ENCODE assay signal across 26 mouse cellular contexts in genomic region chr2:112246193-112246592, GRCm38 (mm10). TPM values are rescaled to one million over a fixed set of nuclear protein-coding genes. Genes with fewer than 3 reads are reported as not detected.
A peak's percentile ranks its signal among the peaks of the same experiment; 100 is the strongest.
DNase-seq lines count a peak whose midpoint lies in the region; ATAC-seq and TF ChIP-seq lines count a peak whose summit lies in the region.
"Had no signal": no experiment of that assay in that cellular context is flagged by ENCODE, and none has a peak within 500 bp of the region (broad histone marks: within the 10 kb centered on the region; RNA-seq: fewer than 3 reads in every experiment).

No protein-coding gene starts in this region.

- no peak overlapping the region for H3K4me2 ChIP-seq in kidney, embryonic 15.5 days
- H3K4me2 ChIP-seq in kidney, embryonic 14.5 days (replicated peaks; ENCODE audit: low read depth, low read length): no peak overlapping the region
- H3K4me2 ChIP-seq in lung, postnatal 0 days (replicated peaks; ENCODE audit: low read depth, low read length): no peak overlapping the region
- no peak overlapping the region for H3K4me2 ChIP-seq in intestine, embryonic 16.5 days (ENCODE audit: low read depth, low read length)
- H3K4me2 ChIP-seq in stomach, postnatal 0 days (replicated peaks; ENCODE audit: low read depth): no peak overlapping the region
- H3K4me2 ChIP-seq: embryonic facial prominence, embryonic 12.5 days; heart, embryonic 15.5 days; limb, embryonic 12.5 days; liver, embryonic 12.5 days; neural tube, embryonic 12.5 days had no signal

- DNase-seq in lung, postnatal 0 days (ENCODE audit: low spot score): no peak
- no peak for DNase-seq in lung, postnatal 4 days
- DNase-seq in stomach, postnatal 0 days (ENCODE audit: low spot score): peak; percentile 70
- DNase-seq in right cerebral cortex, postnatal 36 days (ENCODE audit: low spot score in 2 of 2): no peak
- DNase-seq: adrenal gland, postnatal 14 days; cerebellum, adult 2 months; cerebellum, postnatal 25 days; gastrocnemius, postnatal 25 days; heart, postnatal 4 days; kidney, adult 2 months; kidney, postnatal 25 days; lung, adult 18-20 months; midbrain, embryonic 14.5 days; right cerebral cortex, adult 18-20 months; thymus, postnatal 14 days had no signal

- H3K4me1 ChIP-seq in kidney, embryonic 15.5 days: peaks cover 16% of the 10 kb centered on the region; the same call in 1 of the 2 replicates
- H3K4me1 ChIP-seq in kidney, embryonic 14.5 days (ENCODE audit: control insufficient read depth, insufficient read depth, low read length): 0 out of 2 replicates have a peak, but pooled peaks cover 9% of the 10 kb centered on the region
- H3K4me1 ChIP-seq in lung, postnatal 0 days (ENCODE audit: insufficient read depth, low read depth, low read length): no peaks in the 10 kb centered on the region
- H3K4me1 ChIP-seq in intestine, embryonic 16.5 days (ENCODE audit: control insufficient read depth, insufficient read depth, low read length): peaks cover 6% of the 10 kb centered on the region; the same call in 1 of the 2 replicates
- H3K4me1 ChIP-seq in stomach, postnatal 0 days (replicated peaks; ENCODE audit: control insufficient read depth, insufficient read depth): no peaks in the 10 kb centered on the region
- H3K4me1 ChIP-seq: embryonic facial prominence, embryonic 12.5 days; heart, embryonic 15.5 days; liver, embryonic 12.5 days had no signal

- ATAC-seq in kidney, embryonic 15.5 days (replicated peaks; ENCODE audit: low FRiP score): peak; percentile 13; the same call in 1 of the 2 replicates
- no peak for ATAC-seq in kidney, embryonic 14.5 days (ENCODE audit: low FRiP score, low TSS enrichment)
- peak; percentile 35; the same call in 1 of the 2 replicates for ATAC-seq in lung, postnatal 0 days
- 0 out of 2 replicates have a peak, but pooled peaks have one; percentile 6 for ATAC-seq in intestine, embryonic 16.5 days
- peak; percentile 56; the same call in 1 of the 2 replicates for ATAC-seq in stomach, postnatal 0 days (ENCODE audit: low FRiP score, low TSS enrichment)
- ATAC-seq: hindbrain, embryonic 16.5 days; liver, embryonic 12.5 days had no signal

- H3K36me3 ChIP-seq in kidney, embryonic 15.5 days: peaks cover 23% of the 10 kb centered on the region
- peaks cover 6% of the 10 kb centered on the region; the same call in 1 of the 2 replicates for H3K36me3 ChIP-seq in kidney, embryonic 14.5 days (ENCODE audit: control insufficient read depth, insufficient read depth, low read length)
- no peaks in the 10 kb centered on the region for H3K36me3 ChIP-seq in lung, postnatal 0 days (ENCODE audit: insufficient read depth, low read length)
- no peaks in the 10 kb centered on the region for H3K36me3 ChIP-seq in intestine, embryonic 16.5 days (ENCODE audit: control insufficient read depth, insufficient read depth, low read length)
- peaks cover 4% of the 10 kb centered on the region; the same call in 1 of the 2 replicates for H3K36me3 ChIP-seq in stomach, postnatal 0 days (ENCODE audit: control insufficient read depth, insufficient read depth, low read length)
- H3K36me3 ChIP-seq: heart, embryonic 15.5 days had no signal

- no peaks in the 10 kb centered on the region for H3K9me3 ChIP-seq in kidney, embryonic 15.5 days (replicated peaks)
- no peaks in the 10 kb centered on the region for H3K9me3 ChIP-seq in kidney, embryonic 14.5 days (ENCODE audit: control insufficient read depth, low read length)
- no peaks in the 10 kb centered on the region for H3K9me3 ChIP-seq in lung, postnatal 0 days (ENCODE audit: low read length)
- no peaks in the 10 kb centered on the region for H3K9me3 ChIP-seq in intestine, embryonic 16.5 days (ENCODE audit: control insufficient read depth, low read length)
- H3K9me3 ChIP-seq in stomach, postnatal 0 days (ENCODE audit: control insufficient read depth, low read length): no peaks in the 10 kb centered on the region
- H3K9me3 ChIP-seq: embryonic facial prominence, embryonic 12.5 days; heart, embryonic 15.5 days; limb, embryonic 12.5 days; liver, embryonic 12.5 days; neural tube, embryonic 12.5 days had no signal

- WGBS in kidney, embryonic 15.5 days: 84% methylated on average over 6 of the region's 6 CpGs
- WGBS in kidney, embryonic 14.5 days: 88% methylated on average over 6 of the region's 6 CpGs
- WGBS in lung, postnatal 0 days: 75% methylated on average over 6 of the region's 6 CpGs
- WGBS in intestine, embryonic 16.5 days: 80% methylated on average over 6 of the region's 6 CpGs
- 50% methylated on average over 6 of the region's 6 CpGs for WGBS in stomach, postnatal 0 days

- no peak for TF ChIP-seq EP300 in lung, postnatal 0 days (IDR thresholded peaks at IDR 0.05)
- TF ChIP-seq EP300 in stomach, postnatal 0 days (optimal IDR thresholded peaks at IDR 0.05): no peak

- H3K27ac ChIP-seq in kidney, embryonic 15.5 days: no peak overlapping the region
- no peak overlapping the region for H3K27ac ChIP-seq in kidney, embryonic 14.5 days (ENCODE audit: low read depth, low read length)
- H3K27ac ChIP-seq in lung, postnatal 0 days (ENCODE audit: low read length): no peak overlapping the region
- no peak overlapping the region for H3K27ac ChIP-seq in intestine, embryonic 16.5 days (ENCODE audit: low read length)
- H3K27ac ChIP-seq in stomach, postnatal 0 days (replicated peaks): peak overlapping the region; percentile 67; the same call in 1 of the 2 replicates
- H3K27ac ChIP-seq: embryonic facial prominence, embryonic 12.5 days; heart, embryonic 15.5 days; layer of hippocampus, adult 2 months; limb, embryonic 12.5 days; liver, embryonic 12.5 days; neural tube, embryonic 12.5 days had no signal

- H3K9ac ChIP-seq in kidney, embryonic 15.5 days: no peak overlapping the region
- no peak overlapping the region for H3K9ac ChIP-seq in kidney, embryonic 14.5 days (ENCODE audit: low read depth, low read length)
- H3K9ac ChIP-seq in lung, postnatal 0 days (replicated peaks; ENCODE audit: low read depth): no peak overlapping the region
- no peak overlapping the region for H3K9ac ChIP-seq in intestine, embryonic 16.5 days (ENCODE audit: low read depth, low read length)
- no peak overlapping the region for H3K9ac ChIP-seq in stomach, postnatal 0 days (ENCODE audit: low read length)
- H3K9ac ChIP-seq: embryonic facial prominence, embryonic 12.5 days; heart, embryonic 15.5 days; limb, embryonic 12.5 days; liver, embryonic 12.5 days; neural tube, embryonic 12.5 days had no signal

- H3K4me3 ChIP-seq in kidney, embryonic 15.5 days (replicated peaks): no peak overlapping the region
- no peak overlapping the region for H3K4me3 ChIP-seq in kidney, embryonic 14.5 days (ENCODE audit: low read length)
- no peak overlapping the region for H3K4me3 ChIP-seq in lung, postnatal 0 days (ENCODE audit: low read depth, low read length)
- H3K4me3 ChIP-seq in intestine, embryonic 16.5 days (ENCODE audit: low read length): no peak overlapping the region
- H3K4me3 ChIP-seq in stomach, postnatal 0 days (ENCODE audit: low read depth, low read length): no peak overlapping the region
- H3K4me3 ChIP-seq: embryonic facial prominence, embryonic 12.5 days; heart, embryonic 15.5 days; layer of hippocampus, adult 2 months; limb, embryonic 12.5 days; liver, embryonic 12.5 days; neural tube, embryonic 12.5 days had no signal

- no peak for TF ChIP-seq CTCF in lung, postnatal 0 days (IDR thresholded peaks at IDR 0.05)
- no peak for TF ChIP-seq CTCF in stomach, postnatal 0 days (IDR thresholded peaks at IDR 0.05; ENCODE audit: low read depth)

- H3K27me3 ChIP-seq in kidney, embryonic 15.5 days: no peaks in the 10 kb centered on the region
- H3K27me3 ChIP-seq in kidney, embryonic 14.5 days (ENCODE audit: control insufficient read depth, insufficient read depth, low read length): no peaks in the 10 kb centered on the region
- H3K27me3 ChIP-seq in lung, postnatal 0 days (replicated peaks; ENCODE audit: insufficient read depth, low read length): no peaks in the 10 kb centered on the region
- no peaks in the 10 kb centered on the region for H3K27me3 ChIP-seq in intestine, embryonic 16.5 days (replicated peaks; ENCODE audit: control insufficient read depth, insufficient read depth, low read length)
- H3K27me3 ChIP-seq in stomach, postnatal 0 days (ENCODE audit: control insufficient read depth, insufficient read depth, low read length): no peaks in the 10 kb centered on the region
- H3K27me3 ChIP-seq: embryonic facial prominence, embryonic 12.5 days; heart, embryonic 15.5 days; limb, embryonic 12.5 days; liver, embryonic 12.5 days; neural tube, embryonic 12.5 days had no signal

RNA-seq across cellular contexts. Expression of gene Lpcat4, which starts 6.9 kb away (rescaled TPM):
- 23.1 and 25.7 TPM in 2 replicates for polyA plus RNA-seq in kidney, embryonic 15.5 days (2015; fragmentation: Nextera tagmentation; extraction: Ambion mirVana)
- polyA plus RNA-seq in kidney, embryonic 14.5 days (2014; fragmentation: Nextera tagmentation; extraction: Ambion mirVana): 17.1 and 24.3 TPM in 2 replicates
- polyA plus RNA-seq in lung, postnatal 0 days (2015; fragmentation: Nextera tagmentation; extraction: Ambion mirVana): 11.0 and 11.9 TPM in 2 replicates
- 19.9 and 22.6 TPM in 2 replicates for polyA plus RNA-seq in intestine, embryonic 16.5 days (2015; fragmentation: Nextera tagmentation; extraction: Ambion mirVana)
- 40.2 and 52.0 TPM in 2 replicates for polyA plus RNA-seq in stomach, postnatal 0 days (2015; fragmentation: Nextera tagmentation; extraction: Ambion mirVana)

RNA-seq across cellular contexts. Expression of gene Nutm1, which starts 12.9 kb away (rescaled TPM):
- polyA plus RNA-seq in kidney, embryonic 15.5 days (2015; fragmentation: Nextera tagmentation; extraction: Ambion mirVana): 0.08 TPM in 1 of 2 replicates, not detected in the other
- 0.04 and 0.07 TPM in 2 replicates for polyA plus RNA-seq in kidney, embryonic 14.5 days (2014; fragmentation: Nextera tagmentation; extraction: Ambion mirVana)
- polyA plus RNA-seq in lung, postnatal 0 days (2015; fragmentation: Nextera tagmentation; extraction: Ambion mirVana): 0.02 TPM in 1 of 2 replicates, not detected in the other
- polyA plus RNA-seq in intestine, embryonic 16.5 days (2015; fragmentation: Nextera tagmentation; extraction: Ambion mirVana): 0.04 TPM in 1 of 2 replicates, not detected in the other
- polyA plus RNA-seq in stomach, postnatal 0 days (2015; fragmentation: Nextera tagmentation; extraction: Ambion mirVana): 0.06 and 0.10 TPM in 2 replicates
- polyA plus RNA-seq: cerebellum, adult 2 months; embryonic facial prominence, embryonic 12.5 days; heart, embryonic 15.5 days; liver, embryonic 12.5 days; neural tube, embryonic 12.5 days; small intestine, adult 2 months had no signal

RNA-seq across cellular contexts. Expression of gene Nop10, which starts 15.5 kb away (rescaled TPM):
- polyA plus RNA-seq in kidney, embryonic 15.5 days (2015; fragmentation: Nextera tagmentation; extraction: Ambion mirVana): 242 and 259 TPM in 2 replicates
- 225 and 322 TPM in 2 replicates for polyA plus RNA-seq in kidney, embryonic 14.5 days (2014; fragmentation: Nextera tagmentation; extraction: Ambion mirVana)
- 116 and 120 TPM in 2 replicates for polyA plus RNA-seq in lung, postnatal 0 days (2015; fragmentation: Nextera tagmentation; extraction: Ambion mirVana)
- polyA plus RNA-seq in intestine, embryonic 16.5 days (2015; fragmentation: Nextera tagmentation; extraction: Ambion mirVana): 214 and 238 TPM in 2 replicates
- polyA plus RNA-seq in stomach, postnatal 0 days (2015; fragmentation: Nextera tagmentation; extraction: Ambion mirVana): 169 and 172 TPM in 2 replicates

RNA-seq across cellular contexts. Expression of gene Slc12a6, which starts 19.4 kb away (rescaled TPM):
- polyA plus RNA-seq in kidney, embryonic 15.5 days (2015; fragmentation: Nextera tagmentation; extraction: Ambion mirVana): 9.5 and 10.7 TPM in 2 replicates
- polyA plus RNA-seq in kidney, embryonic 14.5 days (2014; fragmentation: Nextera tagmentation; extraction: Ambion mirVana): 6.6 and 12.7 TPM in 2 replicates
- polyA plus RNA-seq in lung, postnatal 0 days (2015; fragmentation: Nextera tagmentation; extraction: Ambion mirVana): 9.0 and 9.7 TPM in 2 replicates
- polyA plus RNA-seq in intestine, embryonic 16.5 days (2015; fragmentation: Nextera tagmentation; extraction: Ambion mirVana): 11.9 and 14.9 TPM in 2 replicates
- 5.4 and 6.2 TPM in 2 replicates for polyA plus RNA-seq in stomach, postnatal 0 days (2015; fragmentation: Nextera tagmentation; extraction: Ambion mirVana)

RNA-seq across cellular contexts. Expression of gene Gm21985, which starts 19.9 kb away (rescaled TPM):
- polyA plus RNA-seq in kidney, embryonic 15.5 days (2015; fragmentation: Nextera tagmentation; extraction: Ambion mirVana): not detected in 2 replicates
- polyA plus RNA-seq in kidney, embryonic 14.5 days (2014; fragmentation: Nextera tagmentation; extraction: Ambion mirVana): not detected in 2 replicates
- polyA plus RNA-seq in lung, postnatal 0 days (2015; fragmentation: Nextera tagmentation; extraction: Ambion mirVana): not detected in 2 replicates
- not detected in 2 replicates for polyA plus RNA-seq in intestine, embryonic 16.5 days (2015; fragmentation: Nextera tagmentation; extraction: Ambion mirVana)
- not detected in 2 replicates for polyA plus RNA-seq in stomach, postnatal 0 days (2015; fragmentation: Nextera tagmentation; extraction: Ambion mirVana)
- polyA plus RNA-seq: cerebellum, adult 2 months; embryonic facial prominence, embryonic 12.5 days; heart, embryonic 15.5 days; hindbrain, embryonic 16.5 days; kidney, adult 2 months; limb, embryonic 12.5 days; liver, embryonic 12.5 days; midbrain, embryonic 14.5 days; neural tube, embryonic 12.5 days; small intestine, adult 2 months had no signal
